Mouse (Mus musculus): ENCODE results near the gene Zbtb17. TPM values are rescaled to one million over a fixed set of nuclear protein-coding genes. Genes with fewer than 3 reads are reported as not detected.
A peak's percentile ranks its signal among the peaks of the same experiment; 100 is the strongest.

Gene Zbtb17
- polyA plus RNA-seq, 1 experiment from 2014 or later, result 5.5 TPM

DNA sequence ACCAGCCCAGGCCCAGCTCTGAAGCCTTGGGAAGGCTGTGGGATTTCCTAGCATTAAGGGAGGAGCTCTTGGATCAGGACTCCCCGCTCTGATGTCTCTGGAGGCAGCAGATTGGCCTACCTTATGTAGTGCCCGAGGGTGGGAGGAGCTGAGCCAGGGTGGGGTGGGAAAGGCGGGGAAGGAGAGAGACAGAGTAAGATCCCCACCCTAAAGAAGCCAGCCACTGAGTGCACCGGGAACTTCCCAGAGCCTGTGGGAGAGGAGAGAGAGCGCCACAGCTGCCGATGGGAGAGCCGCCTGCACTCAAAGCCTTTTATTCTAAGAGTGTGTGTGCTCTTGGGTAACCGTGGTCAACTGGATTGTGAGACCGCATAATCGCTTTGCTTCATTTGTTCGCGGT lies 16.6 kb downstream of the Zbtb17 start:
- Histone ChIP-seq H3K9ac (replicated peaks) (no peak overlapping the region), H3K9me3 (ENCODE audit: low read length) (no peaks in the 10 kb centered on the region), H3K27ac (ENCODE audit: low read depth) (no peak overlapping the region), H3K4me3 (ENCODE audit: low read depth, low read length) (no peak overlapping the region), H3K4me2 (ENCODE audit: low read depth, low read length) (no peak overlapping the region), H3K36me3 (replicated peaks; ENCODE audit: insufficient read depth, low read length) (peaks cover 26% of the 10 kb centered on the region), H3K4me1 (ENCODE audit: insufficient read depth) (no peaks in the 10 kb centered on the region), H3K27me3 (ENCODE audit: insufficient read depth, low read length) (no peaks in the 10 kb centered on the region)
- ATAC-seq (no peak), DNase-seq (no peak)
- 83% methylated on average over 12 of the region's 12 CpGs for WGBS (ENCODE audit: insufficient replicate concordance)
- TF ChIP-seq EP300 (IDR thresholded peaks at IDR 0.05; ENCODE audit: low read depth), result no peak
- TF ChIP-seq CTCF (IDR thresholded peaks at IDR 0.05; ENCODE audit: low read depth), result no peak

DNA sequence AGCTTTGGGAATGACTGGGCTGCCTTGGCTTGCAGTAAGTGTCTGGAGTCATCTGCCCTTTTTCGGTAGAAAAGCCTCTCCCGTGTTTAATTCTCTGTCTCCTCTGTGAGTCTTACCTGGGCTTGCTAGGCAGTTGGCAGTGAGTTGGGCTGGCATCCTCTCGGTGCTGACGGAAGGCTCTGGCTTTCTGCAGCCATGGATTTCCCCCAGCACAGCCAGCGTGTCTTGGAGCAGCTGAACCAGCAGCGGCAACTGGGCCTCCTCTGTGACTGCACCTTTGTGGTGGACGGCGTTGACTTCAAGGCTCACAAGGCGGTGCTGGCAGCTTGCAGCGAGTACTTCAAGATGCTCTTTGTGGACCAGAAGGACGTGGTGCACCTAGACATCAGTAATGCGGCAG lies 17.1 kb downstream of the Zbtb17 start:
- no peak for ATAC-seq
- Histone ChIP-seq H3K9me3 (ENCODE audit: low read length) (no peaks in the 10 kb centered on the region), H3K27ac (ENCODE audit: low read depth) (no peak overlapping the region), H3K36me3 (replicated peaks; ENCODE audit: insufficient read depth, low read length) (peaks cover 31% of the 10 kb centered on the region), H3K27me3 (ENCODE audit: insufficient read depth, low read length) (no peaks in the 10 kb centered on the region), H3K4me1 (ENCODE audit: insufficient read depth) (no peaks in the 10 kb centered on the region), H3K4me3 (ENCODE audit: low read depth, low read length) (no peak overlapping the region), H3K4me2 (ENCODE audit: low read depth, low read length) (no peak overlapping the region), H3K9ac (replicated peaks) (no peak overlapping the region)
- no peak for DNase-seq
- WGBS (ENCODE audit: insufficient replicate concordance), result 79% methylated on average over 12 of the region's 12 CpGs
- TF ChIP-seq EP300 (IDR thresholded peaks at IDR 0.05; ENCODE audit: low read depth) (no peak), CTCF (IDR thresholded peaks at IDR 0.05; ENCODE audit: low read depth) (no peak)

DNA sequence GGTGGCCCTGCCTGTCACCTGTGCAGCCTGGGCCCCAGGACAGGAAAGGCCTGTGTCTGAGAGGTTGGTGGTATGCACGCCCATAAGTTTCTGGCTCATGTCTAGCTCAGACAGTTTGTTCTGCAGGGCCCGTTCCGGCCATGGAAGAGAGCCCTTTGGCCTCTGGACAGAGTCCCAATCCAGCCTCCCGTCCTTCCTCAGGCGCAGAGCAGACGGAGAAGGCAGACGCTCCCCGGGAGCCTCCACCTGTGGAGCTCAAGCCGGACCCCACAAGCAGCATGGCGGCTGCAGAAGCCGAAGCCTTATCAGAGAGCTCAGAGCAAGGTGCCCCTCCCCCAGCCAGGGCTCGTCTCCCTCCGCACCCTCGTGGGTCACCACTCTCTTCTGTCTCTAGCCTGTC lies 19.0 kb downstream of the Zbtb17 start:
- no peaks in the 10 kb centered on the region for H3K9me3 ChIP-seq (ENCODE audit: low read length)
- peaks cover 47% of the 10 kb centered on the region for H3K36me3 ChIP-seq (replicated peaks; ENCODE audit: insufficient read depth, low read length)
- H3K27me3 ChIP-seq (ENCODE audit: insufficient read depth, low read length), result no peaks in the 10 kb centered on the region
- WGBS (ENCODE audit: insufficient replicate concordance), result 72% methylated on average over 14 of the region's 14 CpGs
- TF ChIP-seq CTCF (IDR thresholded peaks at IDR 0.05; ENCODE audit: low read depth) (no peak), EP300 (IDR thresholded peaks at IDR 0.05; ENCODE audit: low read depth) (no peak)
- no peak overlapping the region for H3K4me3 ChIP-seq (ENCODE audit: low read depth, low read length)
- no peak overlapping the region for H3K9ac ChIP-seq (replicated peaks)
- no peak overlapping the region for H3K4me2 ChIP-seq (ENCODE audit: low read depth, low read length)
- ATAC-seq (peak; percentile 13; the same call in 1 of the 2 replicates), DNase-seq (peak; percentile 17)
- no peaks in the 10 kb centered on the region for H3K4me1 ChIP-seq (ENCODE audit: insufficient read depth)
- H3K27ac ChIP-seq (ENCODE audit: low read depth), result no peak overlapping the region

DNA sequence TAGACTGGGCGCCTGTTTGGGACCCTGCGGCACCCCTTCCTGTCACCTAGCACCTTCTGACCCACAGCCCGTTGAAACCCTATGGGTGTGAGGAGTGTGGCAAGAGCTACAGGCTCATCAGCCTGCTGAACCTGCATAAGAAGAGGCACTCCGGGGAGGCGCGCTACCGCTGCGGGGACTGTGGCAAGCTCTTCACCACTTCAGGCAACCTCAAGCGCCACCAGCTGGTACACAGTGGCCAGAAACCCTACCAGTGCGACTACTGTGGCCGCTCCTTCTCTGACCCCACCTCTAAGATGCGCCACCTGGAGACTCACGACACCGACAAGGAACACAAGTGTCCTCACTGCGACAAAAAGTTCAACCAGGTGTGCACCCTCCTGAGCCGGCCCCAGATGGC lies 20.3 kb downstream of the Zbtb17 start:
- WGBS (ENCODE audit: insufficient replicate concordance), result 87% methylated on average over 16 of the region's 16 CpGs
- peaks cover 60% of the 10 kb centered on the region for H3K36me3 ChIP-seq (replicated peaks; ENCODE audit: insufficient read depth, low read length)
- H3K27ac ChIP-seq (ENCODE audit: low read depth), result no peak overlapping the region
- no peak overlapping the region for H3K4me2 ChIP-seq (ENCODE audit: low read depth, low read length)
- H3K4me3 ChIP-seq (ENCODE audit: low read depth, low read length), result no peak overlapping the region
- ATAC-seq (no peak), DNase-seq (no peak)
- no peak overlapping the region for H3K9ac ChIP-seq (replicated peaks)
- H3K27me3 ChIP-seq (ENCODE audit: insufficient read depth, low read length), result no peaks in the 10 kb centered on the region
- H3K4me1 ChIP-seq (ENCODE audit: insufficient read depth), result no peaks in the 10 kb centered on the region
- no peak for TF ChIP-seq CTCF (IDR thresholded peaks at IDR 0.05; ENCODE audit: low read depth)
- TF ChIP-seq EP300 (IDR thresholded peaks at IDR 0.05; ENCODE audit: low read depth), result no peak
- no peaks in the 10 kb centered on the region for H3K9me3 ChIP-seq (ENCODE audit: low read length)

DNA sequence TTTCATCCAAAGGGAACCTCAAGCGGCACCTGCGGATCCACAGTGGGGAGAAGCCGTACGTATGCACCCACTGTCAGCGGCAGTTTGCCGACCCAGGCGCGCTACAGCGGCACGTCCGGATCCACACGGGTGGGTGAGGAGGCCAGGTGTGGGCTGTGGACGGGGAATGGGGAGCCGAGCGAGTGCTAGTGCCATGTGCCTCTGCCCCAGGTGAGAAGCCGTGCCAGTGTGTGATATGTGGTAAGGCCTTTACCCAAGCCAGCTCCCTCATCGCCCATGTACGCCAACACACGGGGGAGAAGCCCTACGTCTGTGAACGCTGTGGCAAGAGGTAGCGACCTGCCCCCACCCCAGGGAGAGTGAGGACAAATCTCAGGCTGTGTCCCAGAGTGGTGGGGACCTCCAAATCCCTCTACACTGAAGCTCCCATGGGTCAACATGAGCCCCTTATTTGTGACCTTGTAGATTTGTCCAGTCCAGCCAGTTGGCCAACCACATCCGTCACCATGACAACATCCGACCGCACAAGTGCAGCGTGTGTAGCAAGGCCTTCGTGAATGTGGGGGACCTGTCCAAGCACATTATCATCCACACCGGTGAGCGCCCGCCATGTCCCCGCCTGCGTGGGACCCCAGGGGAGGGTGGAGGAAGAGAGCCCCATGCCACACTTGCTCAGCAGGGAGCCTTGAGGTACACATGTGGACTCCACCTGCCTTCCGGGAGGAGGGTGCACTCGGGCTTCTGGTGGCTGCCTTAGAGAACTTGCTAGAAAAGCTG lies 21.2 kb downstream of the Zbtb17 start:
- Histone ChIP-seq H3K36me3 (replicated peaks; ENCODE audit: insufficient read depth, low read length) (peaks cover 68% of the 10 kb centered on the region), H3K27ac (ENCODE audit: low read depth) (no peak overlapping the region), H3K27me3 (ENCODE audit: insufficient read depth, low read length) (no peaks in the 10 kb centered on the region)

DNA sequence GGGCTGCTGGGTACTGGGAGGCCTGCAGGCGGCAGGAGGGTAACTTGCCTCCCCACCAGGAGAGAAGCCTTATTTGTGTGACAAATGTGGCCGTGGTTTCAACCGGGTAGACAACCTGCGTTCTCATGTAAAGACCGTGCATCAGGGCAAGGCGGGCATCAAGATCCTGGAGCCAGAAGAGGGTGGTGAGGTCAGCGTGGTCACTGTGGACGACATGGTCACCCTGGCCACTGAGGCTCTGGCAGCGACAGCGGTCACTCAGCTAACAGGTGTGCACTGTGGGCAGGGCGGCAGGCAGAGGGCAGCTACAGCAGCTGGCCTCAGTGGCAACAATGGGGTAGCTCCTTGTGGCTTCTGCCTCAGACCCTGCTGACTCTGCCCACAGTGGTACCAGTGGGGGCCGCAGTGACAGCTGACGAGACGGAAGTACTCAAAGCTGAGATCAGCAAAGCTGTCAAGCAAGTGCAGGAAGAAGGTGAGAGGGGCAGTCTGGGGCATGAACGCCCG lies 21.9 kb downstream of the Zbtb17 start:
- 88% methylated on average over 16 of the region's 16 CpGs for WGBS (ENCODE audit: insufficient replicate concordance)
- no peak for ATAC-seq
- H3K36me3 ChIP-seq (replicated peaks; ENCODE audit: insufficient read depth, low read length), result peaks cover 74% of the 10 kb centered on the region

More for the DNA sequence above, 21.2 kb downstream of the Zbtb17 start:
- Histone ChIP-seq H3K9me3 (ENCODE audit: low read length) (no peaks in the 10 kb centered on the region), H3K4me1 (ENCODE audit: insufficient read depth) (no peaks in the 10 kb centered on the region), H3K4me2 (ENCODE audit: low read depth, low read length) (no peak overlapping the region), H3K9ac (replicated peaks) (no peak overlapping the region), H3K4me3 (ENCODE audit: low read depth, low read length) (no peak overlapping the region)
- ATAC-seq (no peak), DNase-seq (peak; percentile 14)
- WGBS (ENCODE audit: insufficient replicate concordance), result 89% methylated on average over 34 of the region's 34 CpGs
- TF ChIP-seq CTCF (IDR thresholded peaks at IDR 0.05; ENCODE audit: low read depth) (no peak), EP300 (IDR thresholded peaks at IDR 0.05; ENCODE audit: low read depth) (no peak)

More for the DNA sequence above, 21.9 kb downstream of the Zbtb17 start:
- no peaks in the 10 kb centered on the region for H3K4me1 ChIP-seq (ENCODE audit: insufficient read depth)
- TF ChIP-seq CTCF (IDR thresholded peaks at IDR 0.05; ENCODE audit: low read depth) (no peak), EP300 (IDR thresholded peaks at IDR 0.05; ENCODE audit: low read depth) (no peak)
- DNase-seq, result peak; percentile 11
- H3K4me2 ChIP-seq (ENCODE audit: low read depth, low read length), result no peak overlapping the region
- H3K27ac ChIP-seq (ENCODE audit: low read depth), result no peak overlapping the region
- no peak overlapping the region for H3K4me3 ChIP-seq (ENCODE audit: low read depth, low read length)
- no peak overlapping the region for H3K9ac ChIP-seq (replicated peaks)
- H3K27me3 ChIP-seq (ENCODE audit: insufficient read depth, low read length), result no peaks in the 10 kb centered on the region
- no peaks in the 10 kb centered on the region for H3K9me3 ChIP-seq (ENCODE audit: low read length)

All from liver, postnatal 0 days (tissue).